Mouse (Mus musculus): Measurements from ENCODE around the gene Ubxn11.
A peak's percentile ranks its signal among the peaks of the same experiment; 100 is the strongest.

Gene Ubxn11

GRCm38 (mm10) chr4:134123680-134124551, 21.5 kb downstream of the Ubxn11 start:
- H3K36me3 ChIP-seq (ENCODE audit: insufficient read depth, low read length) = peaks cover 38% of the 10 kb centered on the region
- TF ChIP-seq POU5F1 (IDR thresholded peaks at IDR 0.05; ENCODE audit: borderline replicate concordance, low read length) (no peak), CTCF (conservative IDR thresholded peaks at IDR 0.05; ENCODE audit: low read length) (peak; percentile 98)
- no peaks in the 10 kb centered on the region for H3K27me3 ChIP-seq (ENCODE audit: insufficient read depth, low read length)
- H3K9me3 ChIP-seq (ENCODE audit: low read length) = no peaks in the 10 kb centered on the region
- peaks cover 93% of the 10 kb centered on the region for H3K4me1 ChIP-seq (replicated peaks; ENCODE audit: low read depth, low read length)
- H3K4me3 ChIP-seq (replicated peaks; ENCODE audit: low read length) = peak overlapping the region; percentile 45

GRCm38 (mm10) chr4:134125383-134126060, 23.2 kb downstream of the Ubxn11 start:
- H3K4me1 ChIP-seq (replicated peaks; ENCODE audit: low read depth, low read length) = peaks cover 94% of the 10 kb centered on the region
- no peak for TF ChIP-seq NANOG (IDR thresholded peaks at IDR 0.05; ENCODE audit: borderline replicate concordance, low read length)
- TF ChIP-seq POU5F1 (IDR thresholded peaks at IDR 0.05; ENCODE audit: borderline replicate concordance, low read length) = no peak
- no peak for TF ChIP-seq CTCF (conservative IDR thresholded peaks at IDR 0.05; ENCODE audit: low read length)
- H3K9me3 ChIP-seq (ENCODE audit: low read length) = no peaks in the 10 kb centered on the region
- no peaks in the 10 kb centered on the region for H3K27me3 ChIP-seq (ENCODE audit: insufficient read depth, low read length)
- H3K36me3 ChIP-seq (ENCODE audit: insufficient read depth, low read length) = peaks cover 51% of the 10 kb centered on the region
- H3K4me3 ChIP-seq (replicated peaks; ENCODE audit: low read length) = peak overlapping the region; percentile 91

GRCm38 (mm10) chr4:134126300-134127120, 24.1 kb downstream of the Ubxn11 start:
- Histone ChIP-seq H3K9me3 (ENCODE audit: low read length) (no peaks in the 10 kb centered on the region), H3K4me1 (replicated peaks; ENCODE audit: low read depth, low read length) (peaks cover 85% of the 10 kb centered on the region), H3K27me3 (ENCODE audit: insufficient read depth, low read length) (no peaks in the 10 kb centered on the region), H3K36me3 (ENCODE audit: insufficient read depth, low read length) (peaks cover 58% of the 10 kb centered on the region), H3K4me3 (replicated peaks; ENCODE audit: low read length) (peak overlapping the region; percentile 91)
- TF ChIP-seq CTCF (conservative IDR thresholded peaks at IDR 0.05; ENCODE audit: low read length) = no peak
- no peak for TF ChIP-seq POU5F1 (IDR thresholded peaks at IDR 0.05; ENCODE audit: borderline replicate concordance, low read length)
- no peak for TF ChIP-seq NANOG (IDR thresholded peaks at IDR 0.05; ENCODE audit: borderline replicate concordance, low read length)

- Histone ChIP-seq H3K36me3 (ENCODE audit: insufficient read depth, low read length) (peaks cover 64% of the 10 kb centered on the region), H3K9me3 (ENCODE audit: low read length) (no peaks in the 10 kb centered on the region), H3K4me1 (replicated peaks; ENCODE audit: low read depth, low read length) (peaks cover 79% of the 10 kb centered on the region), H3K27me3 (ENCODE audit: insufficient read depth, low read length) (no peaks in the 10 kb centered on the region), H3K4me3 (replicated peaks; ENCODE audit: low read length) (peak overlapping the region; percentile 91)
- TF ChIP-seq POU5F1 (IDR thresholded peaks at IDR 0.05; ENCODE audit: borderline replicate concordance, low read length) (no peak), CTCF (conservative IDR thresholded peaks at IDR 0.05; ENCODE audit: low read length) (no peak), NANOG (IDR thresholded peaks at IDR 0.05; ENCODE audit: borderline replicate concordance, low read length) (no peak)
These were observed 24.7 kb downstream of the Ubxn11 start for GRCm38 (mm10) chr4:134127121-134127455.

- Histone ChIP-seq H3K36me3 (ENCODE audit: insufficient read depth, low read length) (peaks cover 71% of the 10 kb centered on the region), H3K4me3 (replicated peaks; ENCODE audit: low read length) (peak overlapping the region; percentile 91), H3K4me1 (replicated peaks; ENCODE audit: low read depth, low read length) (peaks cover 76% of the 10 kb centered on the region), H3K27me3 (ENCODE audit: insufficient read depth, low read length) (no peaks in the 10 kb centered on the region), H3K9me3 (ENCODE audit: low read length) (no peaks in the 10 kb centered on the region)
- TF ChIP-seq POU5F1 (IDR thresholded peaks at IDR 0.05; ENCODE audit: borderline replicate concordance, low read length) = no peak
- no peak for TF ChIP-seq NANOG (IDR thresholded peaks at IDR 0.05; ENCODE audit: borderline replicate concordance, low read length)
- TF ChIP-seq CTCF (conservative IDR thresholded peaks at IDR 0.05; ENCODE audit: low read length) = no peak
These were observed 25.4 kb downstream of the Ubxn11 start for GRCm38 (mm10) chr4:134127793-134128192.

GRCm38 (mm10) chr4:134128221-134128982, 26.0 kb downstream of the Ubxn11 start, which contains the start of gene Sh3bgrl3:
Gene Sh3bgrl3 (minus strand): TSS chr4:134128789.
- Histone ChIP-seq H3K27me3 (ENCODE audit: insufficient read depth, low read length) (no peaks in the 10 kb centered on the region), H3K4me3 (replicated peaks; ENCODE audit: low read length) (peak within 1 kb of the TSS; percentile 91), H3K9me3 (ENCODE audit: low read length) (no peaks in the 10 kb centered on the region), H3K4me1 (replicated peaks; ENCODE audit: low read depth, low read length) (peaks cover 72% of the 10 kb centered on the region), H3K36me3 (ENCODE audit: insufficient read depth, low read length) (peaks cover 77% of the 10 kb centered on the region)
- TF ChIP-seq NANOG (IDR thresholded peaks at IDR 0.05; ENCODE audit: borderline replicate concordance, low read length) (no peak), POU5F1 (IDR thresholded peaks at IDR 0.05; ENCODE audit: borderline replicate concordance, low read length) (no peak), CTCF (conservative IDR thresholded peaks at IDR 0.05; ENCODE audit: low read length) (no peak)

- H3K36me3 ChIP-seq (ENCODE audit: insufficient read depth, low read length) = peaks cover 83% of the 10 kb centered on the region
- H3K4me1 ChIP-seq (replicated peaks; ENCODE audit: low read depth, low read length) = peaks cover 72% of the 10 kb centered on the region
- no peaks in the 10 kb centered on the region for H3K9me3 ChIP-seq (ENCODE audit: low read length)
- TF ChIP-seq CTCF (conservative IDR thresholded peaks at IDR 0.05; ENCODE audit: low read length) = no peak
- TF ChIP-seq NANOG (IDR thresholded peaks at IDR 0.05; ENCODE audit: borderline replicate concordance, low read length) = no peak
- TF ChIP-seq POU5F1 (IDR thresholded peaks at IDR 0.05; ENCODE audit: borderline replicate concordance, low read length) = no peak
- H3K27me3 ChIP-seq (ENCODE audit: insufficient read depth, low read length) = no peaks in the 10 kb centered on the region
- H3K4me3 ChIP-seq (replicated peaks; ENCODE audit: low read length) = peak overlapping the region; percentile 91
These were observed 26.6 kb downstream of the Ubxn11 start for GRCm38 (mm10) chr4:134128983-134129362.
